Mouse (Mus musculus): Measurements from ENCODE around the gene Ubtd1.

Gene Ubtd1

DNA sequence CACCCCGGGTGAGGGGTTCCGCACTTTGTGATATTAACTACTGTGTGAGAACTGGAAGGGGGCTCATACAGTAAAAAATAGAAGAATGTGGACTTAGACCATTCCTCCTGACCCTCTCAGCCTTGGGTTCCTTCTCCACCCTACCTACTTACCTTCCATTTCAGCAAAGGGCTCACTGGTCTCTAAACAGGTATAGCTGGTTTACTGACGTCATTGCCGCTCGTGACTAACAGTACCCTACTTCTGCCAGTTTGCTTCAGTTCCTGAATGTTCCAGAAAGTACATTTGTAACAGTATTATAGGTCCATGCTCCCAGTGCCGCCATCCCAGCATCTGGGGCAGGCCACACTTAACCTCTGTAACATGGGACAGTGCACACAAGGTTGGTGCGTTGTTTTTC lies 12.5 kb downstream of the Ubtd1 start:
- no peak for DNase-seq

DNA sequence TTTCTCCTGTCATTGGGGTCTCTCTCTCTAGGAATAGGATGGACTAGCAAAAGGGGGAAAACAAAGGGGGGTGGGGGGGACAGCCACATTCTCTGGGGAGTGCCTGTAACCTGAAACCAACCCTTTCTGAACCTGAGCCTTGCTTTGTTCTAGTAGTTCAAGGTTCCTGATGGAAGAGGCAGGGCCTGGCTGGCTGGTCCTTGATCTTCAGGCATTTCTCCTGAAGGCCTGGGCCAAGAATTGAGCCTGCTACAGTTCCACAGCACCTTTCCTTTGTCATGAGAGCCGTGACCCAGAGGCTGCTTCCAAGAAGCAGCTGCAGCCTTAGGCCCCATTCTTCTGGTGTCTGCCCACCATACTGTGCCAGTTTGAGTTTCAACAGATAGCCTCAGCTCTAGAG lies 13.9 kb downstream of the Ubtd1 start:
- no peak for DNase-seq

GRCm38 (mm10) chr19:41997090-41997489 lies 15.5 kb downstream of the Ubtd1 start:
- DNase-seq, result no peak

- no peak for DNase-seq
These were observed 17.4 kb downstream of the Ubtd1 start for GRCm38 (mm10) chr19:41998770-41999548.

GRCm38 (mm10) chr19:41999688-42000283 lies 18.2 kb downstream of the Ubtd1 start:
- no peak for DNase-seq

DNA sequence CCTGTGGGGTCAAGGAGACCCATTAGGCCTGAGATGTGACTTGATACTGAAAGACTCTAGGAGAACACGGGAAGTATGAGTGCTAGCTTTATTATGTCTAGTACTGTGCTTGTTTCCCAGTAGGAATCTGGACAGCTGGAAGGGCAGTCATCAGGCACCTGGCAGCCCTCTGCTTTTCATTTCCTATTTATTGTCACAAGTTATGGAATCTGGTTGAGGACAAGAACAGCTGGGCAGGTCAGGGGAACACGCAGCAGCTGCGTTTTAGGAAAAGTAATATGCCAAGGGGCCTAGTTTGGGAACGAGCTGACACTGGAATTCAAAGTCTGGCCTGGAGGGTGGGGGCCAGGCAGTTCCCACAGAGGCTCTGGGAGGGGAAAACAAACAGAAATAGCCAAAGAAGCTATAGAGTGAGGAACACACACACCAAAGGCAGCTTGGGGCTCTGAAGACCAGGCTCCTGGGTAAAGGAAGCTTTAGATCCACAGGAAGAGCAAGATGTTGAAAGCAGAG lies 18.9 kb downstream of the Ubtd1 start:
- peak; percentile 46 to 63 for DNase-seq

DNA sequence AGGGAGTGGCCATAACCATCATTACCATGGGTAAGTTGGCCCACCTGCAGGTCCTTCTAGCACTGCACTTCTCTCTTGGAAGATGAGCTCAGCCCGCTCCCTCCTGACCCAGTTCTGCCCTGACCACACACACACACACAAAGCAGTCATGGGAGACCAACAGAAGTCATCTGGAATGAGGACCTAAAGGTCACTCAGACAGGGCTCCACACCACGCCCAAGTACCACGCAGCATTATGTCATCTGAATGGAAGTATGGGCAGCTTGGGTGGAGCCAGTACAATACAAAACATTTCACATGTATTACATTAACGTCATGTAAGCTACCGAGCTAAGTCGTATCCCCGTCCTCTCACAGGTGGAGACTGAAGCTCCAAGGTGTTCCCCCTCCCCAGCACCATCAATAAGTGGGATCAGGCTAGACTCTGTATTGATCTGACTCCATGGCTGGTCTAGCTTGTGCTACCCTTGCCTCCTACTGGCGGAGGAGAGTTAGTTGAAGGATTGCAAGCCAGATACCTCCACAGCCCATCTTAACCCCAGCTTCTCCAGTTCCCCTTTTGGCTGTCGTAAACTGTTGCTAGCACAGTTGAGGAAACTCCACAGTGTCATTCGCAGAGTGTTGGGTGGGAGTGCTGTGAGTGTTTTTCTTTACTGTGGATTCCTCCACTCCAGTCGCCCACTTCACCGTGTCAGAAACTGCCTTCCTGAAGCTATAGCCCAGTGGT lies 19.9 kb downstream of the Ubtd1 start:
- no peak for DNase-seq

DNA sequence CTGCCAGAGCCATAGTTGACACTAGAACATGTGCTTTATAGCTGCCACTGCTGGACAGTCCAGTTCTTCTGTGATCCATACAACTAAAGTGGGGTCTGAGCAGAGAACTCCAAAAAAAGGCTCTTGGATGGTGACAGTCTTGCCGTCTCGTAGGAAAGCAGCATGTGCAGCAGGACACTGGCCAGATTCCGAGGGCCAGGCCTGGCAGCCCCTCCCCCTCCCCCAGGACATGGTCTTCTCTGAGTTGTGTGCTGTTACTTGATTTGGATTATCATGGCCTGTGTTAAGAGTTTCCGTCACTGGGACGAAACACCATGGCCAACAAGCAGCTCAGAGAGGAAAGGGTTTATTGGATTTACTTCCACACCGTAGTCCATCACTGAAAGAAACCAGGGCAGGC lies 22.7 kb downstream of the Ubtd1 start:
- no peak for DNase-seq

- DNase-seq, result no peak
These were observed 24.1 kb downstream of the Ubtd1 start for GRCm38 (mm10) chr19:42005616-42006015.

DNA sequence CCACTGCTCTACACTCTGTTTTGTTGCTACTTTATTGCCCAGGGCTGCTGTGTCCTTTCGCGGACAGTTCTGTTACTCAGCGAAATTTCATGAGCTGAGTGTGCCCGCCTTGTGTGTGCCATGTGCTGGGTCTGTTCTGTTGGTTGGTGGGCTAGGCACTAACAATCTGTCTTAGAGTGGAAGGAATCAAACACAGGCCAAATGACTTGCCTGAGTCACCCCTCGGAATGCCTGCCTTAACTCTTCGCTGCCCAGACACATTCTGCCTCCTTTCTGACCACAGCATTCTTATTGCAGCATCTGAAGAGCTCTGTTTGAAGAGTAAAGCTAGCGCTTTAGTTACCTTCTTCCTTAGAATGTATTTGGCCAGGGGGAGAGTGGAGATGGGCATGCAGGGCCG lies 25.0 kb downstream of the Ubtd1 start:
- no peak for DNase-seq

- no peak for DNase-seq
These were observed 27.0 kb downstream of the Ubtd1 start for GRCm38 (mm10) chr19:42008586-42008985.

DNA sequence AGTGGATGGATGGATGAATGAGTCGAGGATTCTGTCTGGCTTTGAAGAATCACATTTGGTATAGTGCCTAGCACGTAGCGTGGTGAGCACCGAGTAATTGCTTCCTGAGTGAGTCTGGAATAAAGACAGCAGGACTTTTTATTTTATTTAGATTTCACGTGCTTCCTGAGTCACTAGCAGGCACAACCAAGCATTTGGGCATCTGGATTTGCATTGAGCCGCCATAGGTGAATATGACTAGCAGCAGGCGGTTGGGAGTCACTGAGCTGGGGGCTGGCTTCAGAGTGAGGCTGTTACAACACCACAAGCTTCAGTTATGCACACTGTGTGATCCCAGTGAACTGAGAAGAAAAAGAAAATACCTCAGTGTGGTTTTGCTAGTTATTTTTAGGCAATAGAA lies 27.5 kb downstream of the Ubtd1 start:
- no peak for DNase-seq

GRCm38 (mm10) chr19:42010436-42010835 lies 28.9 kb downstream of the Ubtd1 start:
- DNase-seq, result no peak

DNA sequence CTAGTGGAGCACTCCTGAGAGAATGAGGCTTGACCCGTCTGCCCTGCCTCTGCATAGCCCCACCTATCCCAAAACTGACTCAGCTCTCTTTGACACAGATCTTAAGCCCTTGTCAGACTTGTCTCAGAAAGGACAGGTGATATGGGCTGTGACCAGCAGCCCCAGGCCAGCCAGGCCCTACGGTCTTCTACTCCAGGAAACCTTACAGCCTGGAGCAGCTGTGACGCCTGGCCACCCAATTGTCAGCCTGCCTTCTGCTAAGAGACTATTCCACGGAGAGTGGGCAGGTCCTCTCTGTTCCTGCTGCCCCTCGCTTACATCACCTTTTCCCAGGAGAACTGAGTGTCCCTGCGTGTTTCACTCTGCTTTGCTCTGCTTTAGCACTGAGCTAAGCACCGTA lies 29.6 kb downstream of the Ubtd1 start:
- DNase-seq, result no peak

DNA sequence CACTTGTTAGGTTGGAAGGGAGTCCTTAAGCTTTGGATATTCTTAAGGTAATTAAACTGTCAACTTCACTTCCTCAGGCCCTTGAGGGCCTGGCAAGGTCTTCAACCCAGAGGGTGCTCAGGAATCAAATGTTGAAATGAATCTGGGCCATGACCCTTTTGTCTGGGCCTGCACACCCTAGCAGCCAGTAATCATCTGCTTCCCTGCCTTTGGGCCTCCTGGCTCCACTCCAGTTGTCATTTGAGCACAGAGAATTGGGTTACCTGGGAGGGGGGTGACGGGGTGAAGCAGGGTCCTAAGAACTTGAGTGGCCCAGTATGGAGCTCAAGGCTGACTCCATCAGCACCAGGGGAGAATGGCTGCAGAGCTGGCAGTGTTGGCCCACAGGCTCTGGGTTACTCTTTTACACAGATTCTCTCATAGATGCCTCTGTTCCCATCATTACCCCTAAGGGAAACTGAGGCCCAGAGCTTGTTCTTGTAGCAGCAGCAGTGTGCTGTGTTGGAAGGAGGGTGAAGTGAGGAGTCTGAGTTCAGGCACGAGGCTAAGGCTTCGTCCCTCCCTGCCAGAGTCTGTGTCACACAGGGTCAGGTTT lies 32.8 kb downstream of the Ubtd1 start:
- DNase-seq, result no peak

DNA sequence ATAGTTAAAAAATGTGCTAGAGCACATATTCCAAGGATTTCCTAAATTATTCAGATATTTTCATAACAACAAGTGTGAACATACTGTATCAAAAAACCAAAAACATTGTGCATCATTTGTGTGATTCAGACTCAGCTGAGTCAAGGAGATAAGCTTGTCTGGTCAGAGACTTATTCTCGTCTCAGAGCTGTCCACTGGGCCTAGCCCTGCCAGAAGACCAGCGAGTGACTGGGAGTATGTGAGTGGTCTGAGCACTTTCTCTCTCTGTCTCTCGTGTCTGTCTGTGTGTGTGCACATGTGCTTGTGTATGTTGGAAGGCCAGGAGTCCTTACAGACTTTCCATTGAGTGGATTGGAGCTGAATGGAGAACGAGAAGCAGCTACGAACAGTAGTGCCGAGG lies 33.4 kb downstream of the Ubtd1 start:
- no peak for DNase-seq

DNA sequence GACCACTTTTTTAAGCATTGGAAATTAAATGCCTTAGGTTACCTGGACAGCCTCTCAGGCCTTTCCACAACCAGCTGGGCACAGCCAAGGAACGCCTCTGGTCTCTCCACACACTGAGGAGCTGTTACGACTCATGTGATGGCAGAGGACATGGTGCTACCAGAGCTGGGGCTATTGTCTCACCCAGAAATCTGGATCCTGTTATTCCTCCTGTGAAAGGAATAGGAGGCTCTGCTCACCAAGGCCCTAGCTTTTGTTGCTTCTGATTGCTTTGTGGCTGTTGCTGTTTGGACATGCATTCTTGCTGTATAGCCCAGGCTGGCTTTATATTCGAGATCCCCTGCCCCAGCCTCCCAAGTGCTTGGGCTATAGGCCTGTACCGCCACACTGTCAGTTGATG lies 34.7 kb downstream of the Ubtd1 start:
- DNase-seq, result no peak

DNA sequence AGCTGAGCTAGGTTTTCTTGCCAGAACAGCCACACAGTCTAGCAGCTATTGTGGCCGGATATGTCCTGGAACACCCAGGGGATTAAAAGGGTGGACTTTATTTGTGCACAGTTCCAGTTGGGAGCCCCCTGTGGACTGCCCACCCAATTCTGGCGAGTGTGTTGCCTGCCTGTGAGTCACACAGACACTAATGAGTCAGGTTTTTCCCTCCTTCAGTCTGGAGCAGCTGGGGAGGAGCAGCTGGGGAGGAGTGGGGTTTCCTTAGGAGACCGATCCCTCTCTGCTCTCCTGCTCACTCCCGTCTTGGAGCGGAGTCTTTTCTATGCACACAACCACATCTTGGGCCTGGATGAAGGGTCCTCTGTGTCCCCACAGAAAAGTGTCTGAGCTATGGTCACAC lies 35.3 kb downstream of the Ubtd1 start:
- no peak for DNase-seq

- peak; percentile 44 to 70 for DNase-seq
These were observed 36.1 kb downstream of the Ubtd1 start for GRCm38 (mm10) chr19:42017399-42018247.

DNA sequence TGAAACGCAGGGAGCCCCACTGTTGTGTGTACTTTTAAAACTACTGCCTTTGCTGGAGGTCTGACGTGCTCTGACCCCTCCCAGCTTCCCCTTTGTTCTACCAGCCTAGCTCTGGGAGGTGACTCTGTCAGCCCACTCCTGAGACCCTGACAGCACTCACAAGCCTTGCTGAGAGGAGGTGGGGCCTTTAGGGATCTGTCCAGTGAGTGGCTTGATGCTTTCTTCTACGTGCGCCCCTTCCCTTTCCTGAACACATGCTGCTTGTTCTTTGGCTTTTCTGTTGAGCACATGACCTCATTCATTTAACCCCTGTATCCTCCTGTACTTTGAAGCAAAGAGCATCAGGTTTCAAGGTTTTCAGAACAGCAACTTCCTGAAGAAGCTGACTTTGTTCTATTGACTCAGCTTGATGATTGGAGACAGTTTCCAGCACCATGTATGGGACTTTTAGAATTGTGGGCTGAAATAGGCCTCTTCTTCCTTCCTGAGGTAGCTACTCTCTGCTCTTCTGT lies 37.5 kb downstream of the Ubtd1 start:
- DNase-seq, result no peak

GRCm38 (mm10) chr19:42021681-42022541 lies 40.3 kb downstream of the Ubtd1 start:
- DNase-seq, result no peak

All from kidney, postnatal 4 days (tissue).